Mouse (Mus musculus) brain, embryonic 18.5 days (tissue): ENCODE results near the gene Dock4.

ENCODE experiments used
- DNase-seq: peaks from one replicate; pipeline ENCODE4 v3.0.0-alpha.2; 2012; ENCODE audit warnings: low read depth, low spot score

The Dock4 gene

GRCm38 (mm10) chr12:40445648-40446449 lies at the start of gene Dock4, which contains the start of gene Zfp277:
Gene Dock4, plus strand, starts transcription at chr12:40445952.
Gene Zfp277, minus strand, starts transcription at chr12:40445902.
- DNase-seq: peak; percentile 99

GRCm38 (mm10) chr12:40398916-40399315 lies 46.8 kb upstream of the Dock4 start:
- no peak for DNase-seq

DNA sequence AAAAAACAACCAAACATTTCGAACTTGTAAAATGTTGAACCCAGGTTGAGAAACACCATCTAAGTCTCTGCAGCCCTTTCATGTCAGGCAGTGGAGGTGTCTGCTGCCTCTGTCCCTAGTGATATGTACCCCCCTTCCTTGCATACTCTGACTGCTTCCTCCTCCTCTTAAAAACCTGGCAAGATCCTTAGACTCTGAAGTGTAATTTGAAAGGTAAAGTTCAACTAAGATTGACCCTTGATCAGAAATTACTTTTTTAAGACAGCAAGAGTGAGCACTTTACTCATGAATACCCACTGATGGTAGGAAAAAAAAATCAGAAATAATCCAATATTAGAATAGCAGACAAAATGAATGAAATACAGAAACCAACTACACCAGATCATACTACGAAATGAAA lies 46.4 kb upstream of the Dock4 start:
- DNase-seq: no peak

DNA sequence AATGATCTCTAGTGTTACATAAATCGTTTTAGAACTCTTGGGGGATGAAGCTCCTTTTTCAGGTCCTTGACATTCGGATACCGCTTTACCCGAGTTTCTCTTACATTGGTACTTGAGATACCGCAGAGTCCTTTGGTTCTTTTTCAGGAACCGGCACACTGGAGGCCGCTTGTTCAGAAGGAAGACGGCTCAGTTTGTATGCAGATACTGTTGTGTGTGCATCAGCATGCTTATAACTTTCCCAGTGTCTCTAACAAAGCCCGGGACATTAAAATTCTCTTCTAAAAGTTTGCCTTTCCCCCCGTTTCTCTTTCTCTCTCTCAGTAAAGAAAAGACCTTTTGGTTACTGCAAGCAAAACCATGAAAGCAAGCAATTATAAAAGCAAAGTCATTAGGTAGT lies 45.9 kb upstream of the Dock4 start:
- no peak for DNase-seq

- DNase-seq: peak; percentile 42
These were observed 31.0 kb upstream of the Dock4 start for GRCm38 (mm10) chr12:40414682-40415311.

GRCm38 (mm10) chr12:40415312-40415925 lies 30.3 kb upstream of the Dock4 start:
- DNase-seq: no peak

GRCm38 (mm10) chr12:40417257-40417656 lies 28.5 kb upstream of the Dock4 start:
- no peak for DNase-seq

DNA sequence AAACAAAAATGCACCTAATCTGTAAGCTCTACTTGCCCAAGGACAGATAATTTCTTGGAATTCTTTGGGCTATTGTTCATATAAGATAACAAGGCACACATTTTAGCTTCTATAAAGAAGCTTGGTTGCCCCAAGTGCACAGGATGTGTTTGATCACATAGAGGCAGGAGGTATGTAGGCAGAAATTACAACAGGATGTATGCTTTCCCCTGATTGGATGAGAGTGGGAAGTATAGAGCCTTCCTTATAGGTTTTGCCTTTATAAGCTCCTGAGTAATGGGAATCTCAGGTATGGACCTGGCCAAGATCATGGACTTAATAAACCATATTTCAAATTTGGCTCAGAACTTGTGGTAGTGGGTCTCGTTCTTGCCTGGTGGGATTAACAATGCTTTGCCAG lies 20.8 kb upstream of the Dock4 start:
- DNase-seq: no peak

DNA sequence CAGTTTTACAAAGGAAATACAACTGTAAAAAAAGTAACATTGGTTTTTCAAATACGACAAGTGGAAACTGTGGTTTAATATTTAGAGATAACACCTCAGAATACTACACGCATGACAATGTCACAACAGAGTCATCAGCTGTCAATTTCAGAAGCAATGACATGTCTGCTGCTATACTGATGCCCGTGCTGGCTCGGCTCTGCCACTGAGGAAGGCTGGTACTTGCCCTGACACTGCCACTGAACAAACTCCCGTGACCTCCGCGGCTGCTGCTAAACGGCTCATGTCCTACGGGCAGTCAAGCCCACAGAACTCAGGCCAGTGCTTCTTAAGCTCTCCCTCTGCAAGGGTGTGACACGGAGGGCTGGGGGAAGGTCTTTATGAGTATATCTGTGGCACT lies 18.1 kb upstream of the Dock4 start:
- no peak for DNase-seq

DNA sequence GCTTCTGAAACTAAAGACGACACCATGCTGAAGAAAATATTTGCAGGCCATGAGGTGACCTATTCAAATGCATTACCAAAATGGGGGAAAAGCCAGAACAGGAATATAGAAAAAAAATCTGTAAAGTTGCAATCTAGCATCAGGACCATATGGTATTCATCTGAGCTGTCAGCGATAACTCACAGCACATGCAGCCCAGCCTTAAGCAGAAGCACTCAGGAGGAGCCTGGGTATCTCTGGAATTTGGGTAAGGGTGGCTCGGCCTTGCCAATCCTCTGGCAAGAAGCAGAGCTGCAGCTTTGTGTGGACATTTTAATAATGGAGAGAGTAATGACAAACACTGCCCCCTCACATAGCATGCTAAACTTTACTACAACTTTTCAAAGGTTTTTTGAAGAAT lies 15.8 kb upstream of the Dock4 start:
- DNase-seq: no peak

DNA sequence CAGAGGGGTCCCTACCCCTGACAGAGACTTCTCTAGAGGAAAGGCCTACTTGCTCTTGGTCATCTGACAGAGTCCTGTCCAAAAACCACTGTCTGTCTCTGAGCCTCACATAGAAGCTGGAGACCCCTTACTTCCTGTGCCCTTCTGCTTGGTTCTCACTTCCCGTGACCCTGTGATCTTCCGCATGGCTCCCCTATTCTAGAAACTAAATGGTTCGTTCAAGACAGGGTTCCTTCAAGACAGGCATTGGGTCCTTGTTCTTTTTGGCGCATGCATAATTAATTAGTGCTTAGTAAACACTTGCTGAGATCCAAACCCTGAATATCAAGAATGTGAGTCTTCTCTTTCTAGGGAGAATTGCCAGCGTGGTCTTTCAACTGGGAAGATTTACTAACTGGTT lies 14.7 kb upstream of the Dock4 start:
- DNase-seq: no peak

DNA sequence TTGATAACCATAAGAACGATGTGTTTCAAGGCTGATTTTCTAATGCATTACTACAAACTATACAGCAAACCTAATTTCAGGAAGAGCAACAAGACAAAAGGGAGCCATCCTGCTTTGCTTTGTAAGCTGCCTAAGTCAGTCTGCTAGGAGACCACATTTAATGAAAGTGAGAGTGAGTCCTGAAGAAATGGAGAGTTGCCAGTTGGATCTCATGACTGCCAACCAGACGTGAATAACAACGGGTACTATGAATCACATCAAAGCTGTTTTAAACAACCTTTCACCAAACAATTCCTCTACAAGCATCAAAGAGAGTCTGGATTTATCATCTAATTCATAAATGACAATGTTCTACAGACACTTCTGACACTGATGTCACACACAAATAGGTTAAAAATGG lies 11.7 kb upstream of the Dock4 start:
- DNase-seq: no peak

GRCm38 (mm10) chr12:40438049-40438448 lies 7.7 kb upstream of the Dock4 start:
- DNase-seq: no peak

DNA sequence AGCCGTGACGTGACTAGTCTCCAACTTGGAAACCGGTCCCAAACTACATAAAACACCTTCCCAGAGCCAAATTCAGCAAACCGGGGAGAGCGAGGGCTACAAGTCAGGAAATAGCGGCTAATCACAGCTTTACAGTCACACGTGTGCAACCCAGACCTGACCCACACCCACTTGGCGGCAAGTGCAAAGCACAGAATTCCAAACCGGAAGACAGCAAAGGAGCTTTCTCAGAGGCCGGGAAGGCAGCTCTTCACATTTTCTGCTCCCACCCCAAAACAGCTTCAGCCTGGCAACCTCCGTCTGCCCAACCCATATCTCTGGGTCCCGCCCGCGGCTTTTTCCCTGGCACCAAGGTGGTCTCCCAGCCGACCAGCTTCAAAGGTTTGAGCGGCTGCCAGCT lies 546 bp upstream of the Dock4 start:
- no peak for DNase-seq

DNA sequence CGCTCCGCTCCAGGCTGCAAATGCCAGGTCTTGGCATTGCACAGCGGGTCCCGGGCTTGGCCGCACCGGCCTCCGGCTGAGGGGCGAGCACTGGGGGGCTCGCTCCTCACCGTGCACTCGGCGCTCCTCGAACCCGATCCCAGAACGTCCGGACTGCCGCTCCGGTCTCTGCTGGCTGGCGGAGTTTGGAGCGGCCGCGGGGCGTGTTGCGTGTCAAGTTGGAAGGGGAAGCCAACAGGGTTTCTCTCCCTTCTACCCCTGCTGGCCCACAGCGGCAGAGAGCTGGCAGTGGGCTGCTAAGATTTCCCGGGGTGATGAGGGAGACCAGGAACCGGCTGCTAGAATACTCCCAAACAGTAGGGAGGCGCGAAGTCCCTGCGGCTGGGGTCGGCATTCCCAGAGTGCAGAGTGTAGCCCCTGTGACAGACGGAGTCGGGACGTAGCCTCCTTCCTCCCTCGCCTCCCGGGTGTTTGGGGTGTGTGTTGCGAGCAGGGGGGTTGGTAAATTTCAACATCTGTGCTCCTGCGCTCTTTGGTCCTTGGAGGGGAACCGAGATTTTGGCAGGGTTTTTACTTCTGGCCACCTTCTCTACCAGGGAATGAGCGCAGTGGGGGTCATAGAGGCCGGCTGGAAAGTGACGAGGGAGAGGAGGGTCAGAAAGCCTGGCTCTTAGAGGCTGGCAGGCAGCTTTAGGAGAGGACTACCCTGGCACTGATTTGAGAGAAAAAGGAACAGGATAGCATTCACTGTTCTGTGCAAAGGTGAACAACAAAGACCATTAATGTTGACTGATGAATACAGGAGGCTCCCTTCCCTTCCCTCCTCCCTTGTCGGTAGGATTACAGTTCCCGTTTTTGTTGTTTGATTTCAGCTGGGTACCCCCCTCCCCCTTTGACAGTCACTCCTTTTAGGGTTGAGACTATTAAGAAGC lies 964 bp downstream of the Dock4 start:
- DNase-seq: no peak

- DNase-seq: no peak
These were observed 2.0 kb downstream of the Dock4 start for GRCm38 (mm10) chr12:40447561-40448355.

- DNase-seq: no peak
These were observed 3.5 kb downstream of the Dock4 start for GRCm38 (mm10) chr12:40449119-40449795.

DNA sequence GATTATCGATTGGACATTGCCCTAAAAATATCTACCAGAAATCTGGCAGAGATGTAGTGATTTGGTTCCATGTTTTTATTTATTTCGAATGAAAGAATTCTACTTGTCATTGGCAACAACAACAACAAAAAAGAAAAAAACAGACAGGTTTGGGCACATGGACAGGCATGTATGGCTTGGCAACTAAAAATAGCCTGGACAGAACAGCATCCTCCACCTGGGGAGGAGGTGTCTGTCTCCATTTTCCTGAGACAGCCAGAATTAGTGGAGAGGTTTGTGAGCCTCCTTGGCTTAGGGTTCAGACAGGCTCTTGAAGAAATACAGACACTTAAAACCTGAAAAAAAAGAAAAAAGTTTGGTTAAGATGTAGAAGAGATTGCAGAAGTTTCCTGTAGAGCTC lies 10.8 kb downstream of the Dock4 start:
- DNase-seq: no peak

DNA sequence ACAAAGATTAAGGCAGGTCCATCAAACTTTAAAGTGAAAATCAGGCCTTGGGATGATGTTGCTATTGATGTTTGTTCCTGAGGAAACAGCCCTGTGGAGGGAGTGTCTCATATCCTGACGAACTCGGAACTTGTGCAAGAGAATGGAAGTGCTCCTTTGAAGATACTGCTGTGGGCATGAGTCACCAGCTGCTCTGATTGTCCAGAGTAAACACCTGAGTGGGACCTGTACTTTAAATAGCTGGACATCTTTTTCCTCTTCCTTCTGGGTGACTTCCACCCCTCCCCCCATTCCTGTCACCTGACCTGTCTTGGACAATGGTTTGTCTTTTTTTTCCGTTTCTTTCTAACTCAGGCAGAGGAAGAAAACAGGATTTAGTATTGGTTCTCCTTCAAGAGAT lies 13.2 kb downstream of the Dock4 start:
- no peak for DNase-seq

DNA sequence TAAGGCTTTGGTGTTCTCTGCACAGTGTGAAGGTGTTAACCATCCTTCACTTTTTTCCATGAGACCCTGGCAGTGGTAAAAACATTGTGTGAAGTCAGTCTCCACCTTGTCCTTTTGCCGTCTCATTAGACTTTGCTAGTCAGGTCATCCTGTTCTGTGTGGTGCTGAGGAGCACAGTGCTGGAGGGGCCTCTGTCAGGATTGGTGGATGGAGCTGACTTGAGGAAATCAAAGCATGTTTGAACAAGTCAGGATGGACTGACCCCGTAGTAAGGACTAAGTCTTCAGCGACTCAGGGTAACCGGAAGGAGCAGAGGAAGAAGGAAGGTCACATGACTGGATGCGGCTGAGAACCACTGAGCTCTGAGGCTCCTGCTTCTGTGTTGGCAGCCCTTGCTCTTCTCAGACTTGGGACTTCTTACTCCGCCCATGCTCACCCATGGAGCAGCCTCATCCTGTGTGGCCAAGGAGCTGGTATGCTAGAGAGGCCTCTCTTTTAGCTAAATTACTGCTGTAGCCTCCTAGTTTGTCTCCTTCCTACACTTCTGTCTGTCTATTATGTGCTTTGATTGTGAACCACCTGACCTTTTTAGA lies 14.0 kb downstream of the Dock4 start:
- DNase-seq: no peak
